Mouse (Mus musculus) thymus, adult 2 months (tissue): ENCODE measurements around the gene Syt12.

Source experiments
- CTCF ChIP-seq: fragments of 200-500 bp; IDR thresholded peaks from 2 replicates; pipeline ENCODE4 v1.5.1; 2012; ENCODE audit warnings: mild to moderate bottlenecking, control low read depth, low read length, moderate library complexity, borderline replicate concordance; ENCODE audit not compliant: control insufficient read depth, poor library complexity, insufficient read depth; ENCODE audit errors: extremely low read depth
- POLR2A ChIP-seq: fragments of 200-500 bp; IDR thresholded peaks from 2 replicates; pipeline ENCODE4 v1.6.1; 2012; ENCODE audit warnings: mild to moderate bottlenecking, low read length, control low read depth, moderate library complexity; ENCODE audit not compliant: control insufficient read depth, poor library complexity, insufficient read depth; ENCODE audit errors: extremely low read depth

DNA sequence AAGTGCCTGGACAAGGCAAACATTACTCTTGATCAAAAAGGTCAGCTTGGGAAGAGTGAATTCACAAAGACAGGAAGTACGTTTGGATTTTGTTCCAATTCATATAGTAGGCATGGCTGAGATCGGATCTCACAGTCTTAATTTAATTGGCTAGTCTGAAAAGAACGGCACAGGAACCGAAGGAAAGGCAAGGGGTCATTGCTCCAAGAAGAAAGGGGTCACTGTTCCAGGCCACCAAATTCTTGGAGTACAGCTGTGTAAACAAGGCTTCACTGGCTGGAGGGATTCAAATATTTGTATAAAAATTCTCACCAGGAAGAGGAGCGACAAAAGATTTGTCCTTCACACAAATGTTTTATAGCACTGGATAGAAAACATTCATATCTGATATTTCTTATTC, 7.8 kb upstream of the Syt12 start:
- TF ChIP-seq CTCF = no peak
- TF ChIP-seq POLR2A = no peak
